Mouse (Mus musculus) T-cell, adult 2 months (primary cell): Measurements from ENCODE around the gene Rabgap1l.

Experiments used
- DNase-seq: peaks from one replicate; pipeline ENCODE4 v3.0.0; 2022; ENCODE audit warnings: low spot score

Rabgap1l gene

GRCm38 (mm10) chr1:160594066-160594465, 198.9 kb downstream of the Rabgap1l start:
- no peak for DNase-seq

GRCm38 (mm10) chr1:160588911-160589590, 204.0 kb downstream of the Rabgap1l start:
- DNase-seq, result no peak

- DNase-seq, result no peak
Measured at GRCm38 (mm10) chr1:160579309-160580233, 213.4 kb downstream of the Rabgap1l start.

DNA sequence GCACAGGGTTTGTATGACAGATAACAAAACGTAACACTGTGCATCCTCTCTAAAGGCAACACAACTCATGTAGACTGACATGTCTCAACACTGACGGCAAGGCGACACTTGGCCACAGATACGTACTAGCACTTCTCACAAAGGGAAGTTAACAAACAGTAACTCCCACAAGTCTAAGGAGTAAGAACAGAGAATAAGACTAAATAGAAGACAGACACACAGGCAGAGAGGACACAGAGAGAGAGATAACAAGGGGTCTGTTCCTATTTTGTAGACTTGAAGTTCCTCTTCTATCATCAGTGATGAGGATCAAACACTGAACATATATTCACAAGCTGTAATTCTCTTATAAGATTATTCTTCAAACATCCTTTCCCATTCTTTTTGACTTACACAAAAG, 216.9 kb downstream of the Rabgap1l start:
- no peak for DNase-seq

DNA sequence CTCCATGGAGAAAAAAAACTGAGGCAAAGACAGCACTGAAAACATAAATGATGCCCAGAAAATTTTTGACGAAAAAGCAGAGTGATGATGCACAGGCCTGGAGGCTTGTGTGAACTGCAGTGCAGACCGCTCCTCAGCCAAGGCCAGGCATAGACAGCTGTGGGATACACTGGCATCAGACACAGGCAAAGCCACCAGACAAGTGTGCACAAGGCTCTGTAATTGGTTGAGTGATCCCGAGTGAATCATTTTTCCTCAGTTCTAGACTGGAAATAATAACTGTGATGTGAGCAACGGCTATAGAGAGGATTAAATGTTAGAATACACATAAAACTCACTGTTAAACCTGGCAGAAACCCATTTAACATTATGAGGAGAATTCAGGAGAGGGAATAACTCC, 219.0 kb downstream of the Rabgap1l start:
- no peak for DNase-seq

DNA sequence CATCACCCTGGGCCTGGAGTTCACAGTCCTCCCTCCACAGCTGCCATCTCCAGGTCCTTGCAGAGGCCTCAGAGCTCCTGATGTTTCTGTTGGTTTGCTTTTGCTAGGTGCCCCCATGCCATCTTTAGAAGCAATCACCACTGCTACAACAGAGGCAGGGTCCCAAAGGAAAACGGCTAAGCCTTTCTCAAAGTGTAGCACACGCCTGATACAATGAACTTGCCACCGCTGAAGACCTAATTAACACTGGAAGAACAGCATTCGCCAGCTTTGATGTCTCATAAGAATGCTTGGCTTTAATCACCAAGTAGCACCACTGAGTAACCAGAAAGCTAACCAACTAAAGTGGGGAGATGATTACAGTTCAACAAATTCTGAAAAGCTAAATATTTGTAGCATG, 226.6 kb downstream of the Rabgap1l start:
- DNase-seq, result no peak

DNA sequence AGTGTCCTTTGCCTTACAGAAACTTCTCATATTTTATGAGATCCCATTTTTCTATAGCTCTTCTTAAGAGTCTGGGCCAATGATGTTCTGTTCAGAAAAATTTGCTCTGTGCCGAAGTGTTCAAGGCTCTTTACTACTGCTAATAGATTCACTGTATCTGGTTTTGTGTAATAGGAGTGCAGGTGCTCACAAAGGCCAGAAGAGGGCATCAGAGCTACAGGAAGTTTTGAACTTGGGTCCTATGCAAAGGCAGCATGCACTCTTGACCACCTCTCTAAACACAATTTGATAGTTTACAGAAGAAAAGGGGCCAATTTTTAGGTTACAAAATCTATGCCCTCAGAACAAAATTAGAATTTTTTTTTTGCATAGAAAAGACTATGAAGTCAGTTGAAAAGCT, 231.6 kb downstream of the Rabgap1l start:
- no peak for DNase-seq

GRCm38 (mm10) chr1:160550636-160551035, 242.4 kb downstream of the Rabgap1l start:
- DNase-seq, result no peak

GRCm38 (mm10) chr1:160547934-160548876, 244.8 kb downstream of the Rabgap1l start:
- DNase-seq, result no peak

GRCm38 (mm10) chr1:160535649-160536048, 257.4 kb downstream of the Rabgap1l start:
- DNase-seq, result no peak

GRCm38 (mm10) chr1:160534571-160535335, 258.3 kb downstream of the Rabgap1l start:
- no peak for DNase-seq

- DNase-seq, result no peak
Measured at GRCm38 (mm10) chr1:160533209-160533820, 259.7 kb downstream of the Rabgap1l start.

DNA sequence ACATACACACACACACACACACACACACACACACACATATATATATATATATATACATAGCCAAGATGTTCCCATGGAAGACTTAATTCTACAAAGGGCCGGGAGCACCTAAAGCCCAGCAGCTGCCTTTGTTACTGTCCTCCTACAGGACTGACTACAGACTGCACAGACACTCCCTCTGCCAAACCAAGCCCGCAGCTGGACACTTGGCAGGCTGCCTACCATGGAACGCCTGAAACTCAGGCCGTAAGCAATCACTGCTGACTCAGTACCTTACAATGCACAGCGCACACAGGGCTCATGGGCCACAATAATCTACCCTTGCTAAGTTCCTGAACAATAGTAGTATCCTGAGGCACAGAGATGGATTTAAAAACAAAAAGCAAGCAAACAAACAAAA, 261.6 kb downstream of the Rabgap1l start:
- DNase-seq, result no peak

DNA sequence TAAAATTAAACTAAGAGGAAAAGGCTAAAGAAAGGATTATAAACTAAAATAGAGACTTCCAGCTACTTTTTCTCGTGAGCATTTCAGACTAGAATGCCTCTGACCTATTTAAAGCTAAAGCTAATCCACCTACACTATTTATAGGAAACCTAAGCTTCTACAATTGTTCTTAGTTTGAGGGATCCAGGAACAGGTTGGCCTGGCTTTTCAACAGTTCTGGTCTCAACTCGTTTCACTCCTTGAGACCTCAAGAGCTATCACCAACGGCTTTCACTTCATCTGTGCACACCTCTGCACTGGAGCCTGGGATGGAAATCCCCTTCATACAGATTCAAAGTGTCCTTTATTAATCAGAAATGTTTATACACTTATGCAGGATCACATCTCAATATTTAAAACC, 271.1 kb downstream of the Rabgap1l start:
- DNase-seq, result no peak

GRCm38 (mm10) chr1:160520665-160521064, 272.3 kb downstream of the Rabgap1l start:
- no peak for DNase-seq

DNA sequence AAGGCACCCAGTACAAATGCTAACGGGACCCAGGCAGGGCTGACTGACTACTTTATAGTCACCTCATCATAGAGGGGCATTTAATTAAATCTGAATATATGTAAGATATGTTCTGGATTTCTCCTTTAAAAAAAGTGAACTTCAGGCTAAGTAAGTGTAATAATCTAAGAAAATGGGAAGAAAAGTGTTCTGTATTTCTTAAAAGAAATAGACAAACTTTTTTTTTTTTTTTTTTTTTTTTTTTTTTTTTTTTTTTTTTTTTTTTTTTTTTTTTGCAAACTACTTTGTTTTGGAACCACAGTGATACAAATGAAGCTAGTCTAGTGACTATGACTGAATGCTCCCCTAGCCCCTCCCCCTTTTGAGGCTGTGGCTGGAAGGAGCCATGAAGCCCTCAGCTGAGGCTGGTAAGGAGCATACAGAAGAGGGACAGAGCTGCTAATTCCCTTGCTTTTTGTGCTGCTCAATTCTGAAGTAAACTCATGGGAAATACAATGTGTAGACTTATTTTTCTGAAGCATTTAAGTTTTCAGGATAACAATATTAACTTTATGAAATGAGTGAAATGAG, 273.0 kb downstream of the Rabgap1l start:
- no peak for DNase-seq

DNA sequence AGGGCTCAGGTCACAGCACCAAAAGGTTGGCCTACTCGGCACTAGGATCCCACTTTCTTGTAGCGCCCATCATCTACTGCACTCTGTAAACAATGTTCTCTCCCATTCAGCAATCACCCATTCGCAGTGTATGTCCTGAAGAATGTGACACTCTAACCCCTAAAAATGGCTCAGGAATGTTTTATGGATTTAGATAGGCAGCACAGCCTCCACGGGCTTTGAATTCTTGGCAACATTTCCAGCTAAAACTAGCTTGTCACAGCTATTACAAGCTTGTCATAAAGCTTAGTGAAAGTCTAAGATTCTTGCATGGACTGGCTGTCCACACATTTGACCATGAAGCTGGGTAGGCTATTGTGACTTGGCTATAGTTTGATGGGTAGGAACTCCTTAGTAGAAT, 274.5 kb downstream of the Rabgap1l start:
- no peak for DNase-seq

- DNase-seq, result no peak
Measured at GRCm38 (mm10) chr1:160507766-160508165, 285.2 kb downstream of the Rabgap1l start.

DNA sequence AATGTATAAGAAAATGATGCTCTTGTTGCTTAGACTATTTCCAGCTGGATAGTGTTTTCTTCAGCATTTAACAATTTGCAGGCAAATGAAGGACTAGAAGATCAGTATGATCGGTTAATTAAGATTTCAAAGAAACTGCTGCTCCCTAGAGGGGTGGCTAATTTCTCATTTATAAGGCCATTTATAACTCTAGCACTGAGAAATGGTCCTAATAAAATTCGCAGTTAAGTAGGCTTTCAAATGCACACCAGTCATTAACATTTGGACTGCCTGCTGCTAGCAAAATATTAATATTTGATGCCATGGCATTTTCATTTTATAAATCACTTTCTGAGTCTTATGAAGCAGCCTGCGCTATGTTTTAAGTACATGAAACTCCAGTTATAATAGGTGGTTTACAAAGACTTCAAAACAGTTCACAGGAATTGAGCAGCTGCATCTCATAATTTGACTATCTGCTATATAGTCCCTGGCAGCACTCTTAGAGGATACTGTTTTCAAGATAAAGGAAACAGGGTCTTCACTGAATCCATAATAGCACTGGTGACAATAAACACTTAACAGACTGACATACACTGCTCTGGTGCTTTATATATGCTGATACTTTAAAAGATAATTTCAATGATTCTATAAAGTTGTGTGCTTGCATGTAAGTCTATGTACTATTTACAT, 296.0 kb downstream of the Rabgap1l start:
- DNase-seq, result no peak

- DNase-seq, result no peak
Measured at GRCm38 (mm10) chr1:160485731-160486130, 307.3 kb downstream of the Rabgap1l start.
